Mouse (Mus musculus): ENCODE results near the gene Bpifb6. TPM values are rescaled to one million over a fixed set of nuclear protein-coding genes. Genes with fewer than 3 reads are reported as not detected.

Bpifb6 gene
- not detected in 2 replicates for polyA plus RNA-seq (2016; fragmentation: Nextera tagmentation; extraction: Ambion mirVana)

DNA sequence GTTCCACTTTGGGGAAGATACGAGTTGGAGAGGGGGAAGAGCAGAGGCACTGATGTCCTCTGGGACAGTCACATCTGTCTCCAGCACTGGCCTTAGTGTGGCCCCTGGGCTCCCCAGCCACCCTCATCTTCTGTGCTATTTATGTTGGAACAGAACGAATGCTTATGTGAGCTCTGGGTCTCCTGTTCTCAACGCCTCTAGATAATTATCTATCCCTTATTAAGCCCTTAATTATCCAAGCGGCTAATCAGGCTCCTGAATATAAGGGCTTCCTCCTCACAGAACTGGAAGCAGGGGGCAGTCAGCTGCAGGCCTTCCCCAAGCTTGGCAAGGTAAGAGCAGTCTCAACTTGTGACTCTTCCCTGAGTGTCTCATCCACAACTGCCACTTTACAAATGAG, at the start of gene Bpifb6:
Bpifb6 (plus strand) TSS at position 301 of the 400 bp plus-strand sequence.
- no peak for DNase-seq (ENCODE audit: low spot score)
- H3K4me3 ChIP-seq = no peak within 1 kb of the TSS
- H3K36me3 ChIP-seq = no peaks in the 10 kb centered on the region
- no peaks in the 10 kb centered on the region for H3K9me3 ChIP-seq
- peaks cover 6% of the 10 kb centered on the region; the same call in 1 of the 2 replicates for H3K27me3 ChIP-seq (ENCODE audit: insufficient read depth, poor library complexity, severe bottlenecking)
- H3K4me1 ChIP-seq = peaks cover 6% of the 10 kb centered on the region; the same call in 1 of the 2 replicates
- WGBS = 71% methylated on average over 4 of the region's 4 CpGs
- H3K27ac ChIP-seq = no peak within 1 kb of the TSS

GRCm38 (mm10) chr2:153851030-153851360, 49.2 kb upstream of the Bpifb6 start:
- 0 out of 2 replicates have a peak, but pooled peaks cover 6% of the 10 kb centered on the region for H3K4me1 ChIP-seq
- no peak overlapping the region for H3K4me3 ChIP-seq
- no peak overlapping the region for H3K27ac ChIP-seq
- no peaks in the 10 kb centered on the region for H3K27me3 ChIP-seq (ENCODE audit: insufficient read depth, poor library complexity, severe bottlenecking)
- no peaks in the 10 kb centered on the region for H3K36me3 ChIP-seq
- 56% methylated on average over 4 of the region's 4 CpGs for WGBS
- H3K9me3 ChIP-seq = no peaks in the 10 kb centered on the region
- no peak for DNase-seq (ENCODE audit: low spot score)

DNA sequence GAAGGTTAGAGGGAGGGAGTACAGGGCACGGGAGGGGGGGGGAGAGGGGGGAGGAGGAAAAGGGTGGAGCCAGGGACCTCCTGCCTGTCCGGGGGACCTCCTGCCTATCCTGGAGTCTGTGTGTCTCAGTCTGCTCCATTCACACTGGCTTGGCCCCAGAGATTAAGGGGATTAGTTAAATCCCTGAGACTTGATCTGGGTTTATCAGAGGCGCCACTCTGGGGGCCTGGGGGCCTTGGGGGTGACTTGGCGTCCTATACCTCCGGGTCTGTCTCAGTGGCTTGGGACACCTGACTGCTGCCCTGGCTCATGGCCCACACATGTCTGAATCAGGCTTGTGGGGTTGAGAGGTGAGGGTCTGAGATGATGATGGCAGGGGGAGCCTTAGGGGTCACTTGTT, 46.6 kb upstream of the Bpifb6 start:
- Histone ChIP-seq H3K4me3 (no peak overlapping the region), H3K36me3 (no peaks in the 10 kb centered on the region), H3K27me3 (ENCODE audit: insufficient read depth, poor library complexity, severe bottlenecking) (peaks cover 3% of the 10 kb centered on the region; the same call in 1 of the 2 replicates), H3K4me1 (0 out of 2 replicates have a peak, but pooled peaks cover 6% of the 10 kb centered on the region), H3K27ac (no peak overlapping the region), H3K9me3 (peaks cover 2% of the 10 kb centered on the region; the same call in 1 of the 2 replicates)
- 6% methylated on average over 5 of the region's 5 CpGs for WGBS
- no peak for DNase-seq (ENCODE audit: low spot score)

DNA sequence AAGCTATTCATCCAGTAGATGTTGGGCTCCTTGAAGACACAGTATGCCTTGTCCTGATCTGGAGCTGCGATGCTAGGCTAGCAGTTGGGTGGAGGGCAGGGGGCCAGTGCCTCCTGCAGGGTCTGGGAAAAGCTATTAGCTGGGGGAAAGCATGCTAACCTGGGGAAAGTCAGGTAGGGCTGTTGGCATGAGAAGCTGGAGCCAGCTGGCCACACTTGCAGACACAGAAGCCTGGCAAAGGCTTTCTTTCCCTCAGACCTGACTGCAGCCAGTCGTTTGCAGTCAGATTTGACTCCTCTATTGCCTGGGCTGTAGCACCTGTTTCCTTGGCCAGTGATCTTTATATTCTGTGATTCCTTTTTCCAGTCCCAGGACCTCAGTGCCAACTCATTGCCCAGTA, 40.6 kb upstream of the Bpifb6 start:
- H3K27me3 ChIP-seq (ENCODE audit: insufficient read depth, poor library complexity, severe bottlenecking) = peaks cover 7% of the 10 kb centered on the region; the same call in 1 of the 2 replicates
- H3K27ac ChIP-seq = no peak overlapping the region
- H3K36me3 ChIP-seq = no peaks in the 10 kb centered on the region
- 73% methylated on average over 2 of the region's 2 CpGs for WGBS
- DNase-seq (ENCODE audit: low spot score) = no peak
- no peak overlapping the region for H3K4me3 ChIP-seq
- no peaks in the 10 kb centered on the region for H3K4me1 ChIP-seq
- peaks cover 2% of the 10 kb centered on the region; the same call in 1 of the 2 replicates for H3K9me3 ChIP-seq

- Histone ChIP-seq H3K4me1 (no peaks in the 10 kb centered on the region), H3K27ac (no peak overlapping the region), H3K9me3 (peaks cover 2% of the 10 kb centered on the region; the same call in 1 of the 2 replicates), H3K4me3 (no peak overlapping the region), H3K36me3 (no peaks in the 10 kb centered on the region), H3K27me3 (ENCODE audit: insufficient read depth, poor library complexity, severe bottlenecking) (peaks cover 7% of the 10 kb centered on the region; the same call in 1 of the 2 replicates)
- DNase-seq (ENCODE audit: low spot score) = no peak
- 90% methylated on average over 11 of the region's 11 CpGs for WGBS
Observed at GRCm38 (mm10) chr2:153860315-153860714, 39.9 kb upstream of the Bpifb6 start.

- Histone ChIP-seq H3K4me1 (no peaks in the 10 kb centered on the region), H3K27me3 (ENCODE audit: insufficient read depth, poor library complexity, severe bottlenecking) (peaks cover 7% of the 10 kb centered on the region; the same call in 1 of the 2 replicates), H3K36me3 (no peaks in the 10 kb centered on the region), H3K4me3 (no peak overlapping the region), H3K27ac (no peak overlapping the region), H3K9me3 (peaks cover 2% of the 10 kb centered on the region; the same call in 1 of the 2 replicates)
- 64% methylated on average over 3 of the region's 3 CpGs for WGBS
- DNase-seq (ENCODE audit: low spot score) = no peak
Observed at GRCm38 (mm10) chr2:153860715-153861114, 39.5 kb upstream of the Bpifb6 start.

- no peak overlapping the region for H3K27ac ChIP-seq
- no peak overlapping the region for H3K4me3 ChIP-seq
- 73% methylated on average over 3 of the region's 3 CpGs for WGBS
- no peaks in the 10 kb centered on the region for H3K36me3 ChIP-seq
- peaks cover 7% of the 10 kb centered on the region; the same call in 1 of the 2 replicates for H3K27me3 ChIP-seq (ENCODE audit: insufficient read depth, poor library complexity, severe bottlenecking)
- DNase-seq (ENCODE audit: low spot score) = no peak
- no peaks in the 10 kb centered on the region for H3K4me1 ChIP-seq
- peaks cover 2% of the 10 kb centered on the region; the same call in 1 of the 2 replicates for H3K9me3 ChIP-seq
Observed at GRCm38 (mm10) chr2:153861960-153862359, 38.2 kb upstream of the Bpifb6 start.

DNA sequence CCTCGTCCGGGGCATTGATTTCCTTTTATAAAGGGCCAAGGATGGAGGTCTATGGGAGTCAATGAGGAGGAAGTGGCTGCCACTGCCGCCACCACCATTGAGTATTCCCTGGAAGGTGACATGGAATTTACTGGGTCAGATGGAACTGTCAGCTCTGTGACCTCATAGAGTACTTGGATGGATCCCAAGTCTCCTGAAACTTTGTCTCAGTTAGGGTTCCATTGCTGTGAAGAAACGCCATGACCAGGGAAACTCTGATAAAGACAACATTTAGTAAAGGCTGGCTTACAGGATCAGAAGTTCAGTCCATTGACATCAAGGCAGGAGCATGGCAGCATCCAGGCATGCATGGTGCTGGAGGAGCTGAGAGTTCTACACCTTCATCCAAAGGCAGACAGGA, 29.2 kb upstream of the Bpifb6 start, which contains the start of gene Sun5:
Sun5 (minus strand) TSS at position 101 of the 400 bp plus-strand sequence.
- Histone ChIP-seq H3K4me1 (0 out of 2 replicates have a peak, but pooled peaks cover 3% of the 10 kb centered on the region), H3K27ac (no peak within 1 kb of the TSS), H3K27me3 (ENCODE audit: insufficient read depth, poor library complexity, severe bottlenecking) (no peaks in the 10 kb centered on the region), H3K36me3 (no peaks in the 10 kb centered on the region), H3K9me3 (no peaks in the 10 kb centered on the region), H3K4me3 (no peak within 1 kb of the TSS)
- 85% methylated on average over 4 of the region's 4 CpGs for WGBS
- no peak for DNase-seq (ENCODE audit: low spot score)

GRCm38 (mm10) chr2:153874745-153875144, 25.4 kb upstream of the Bpifb6 start, which contains the start of gene Bpifb2:
Bpifb2 (plus strand) TSS chr2:153875045.
- 0 out of 2 replicates have a peak, but pooled peaks cover 3% of the 10 kb centered on the region for H3K4me1 ChIP-seq
- no peaks in the 10 kb centered on the region for H3K36me3 ChIP-seq
- H3K4me3 ChIP-seq = no peak within 1 kb of the TSS
- H3K27me3 ChIP-seq (ENCODE audit: insufficient read depth, poor library complexity, severe bottlenecking) = peaks cover 5% of the 10 kb centered on the region; the same call in 1 of the 2 replicates
- no peaks in the 10 kb centered on the region for H3K9me3 ChIP-seq
- H3K27ac ChIP-seq = no peak within 1 kb of the TSS
- DNase-seq (ENCODE audit: low spot score) = no peak
- 61% methylated on average over 9 of the region's 9 CpGs for whole genome bisulfite sequencing

DNA sequence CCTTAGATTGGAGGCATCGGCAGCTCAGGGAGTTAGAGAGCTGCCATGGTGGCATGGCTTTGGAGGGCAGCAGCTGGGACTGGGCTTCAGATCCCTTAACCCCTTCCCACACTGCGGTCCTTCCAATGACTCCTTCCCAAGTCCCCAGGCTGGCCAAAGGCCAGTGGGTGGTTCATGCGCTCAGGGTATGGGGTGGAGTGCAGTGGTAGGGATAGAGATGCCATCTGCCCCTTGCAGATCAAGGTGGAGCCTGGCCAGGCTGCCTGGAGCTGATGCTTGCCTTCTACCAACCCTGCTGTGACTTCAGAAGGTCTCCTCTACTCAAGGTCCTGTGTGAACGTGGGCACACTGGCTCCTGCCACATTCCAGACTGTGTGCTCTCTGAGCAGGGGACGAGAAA, 1.1 kb upstream of the Bpifb6 start:
- H3K27me3 ChIP-seq (ENCODE audit: insufficient read depth, poor library complexity, severe bottlenecking) = peaks cover 6% of the 10 kb centered on the region; the same call in 1 of the 2 replicates
- H3K4me3 ChIP-seq = no peak overlapping the region
- no peak for DNase-seq (ENCODE audit: low spot score)
- WGBS = 75% methylated on average over 5 of the region's 5 CpGs
- no peak overlapping the region for H3K27ac ChIP-seq
- no peaks in the 10 kb centered on the region for H3K36me3 ChIP-seq
- H3K9me3 ChIP-seq = no peaks in the 10 kb centered on the region
- peaks cover 8% of the 10 kb centered on the region; the same call in 1 of the 2 replicates for H3K4me1 ChIP-seq

GRCm38 (mm10) chr2:153902726-153903125, 2.5 kb downstream of the Bpifb6 start:
- H3K4me3 ChIP-seq = no peak overlapping the region
- no peaks in the 10 kb centered on the region for H3K4me1 ChIP-seq
- no peaks in the 10 kb centered on the region for H3K36me3 ChIP-seq
- peaks cover 11% of the 10 kb centered on the region; the same call in 1 of the 2 replicates for H3K27me3 ChIP-seq (ENCODE audit: insufficient read depth, poor library complexity, severe bottlenecking)
- WGBS = 80% methylated on average over 6 of the region's 6 CpGs
- no peak for DNase-seq (ENCODE audit: low spot score)
- H3K9me3 ChIP-seq = no peaks in the 10 kb centered on the region
- H3K27ac ChIP-seq = no peak overlapping the region

DNA sequence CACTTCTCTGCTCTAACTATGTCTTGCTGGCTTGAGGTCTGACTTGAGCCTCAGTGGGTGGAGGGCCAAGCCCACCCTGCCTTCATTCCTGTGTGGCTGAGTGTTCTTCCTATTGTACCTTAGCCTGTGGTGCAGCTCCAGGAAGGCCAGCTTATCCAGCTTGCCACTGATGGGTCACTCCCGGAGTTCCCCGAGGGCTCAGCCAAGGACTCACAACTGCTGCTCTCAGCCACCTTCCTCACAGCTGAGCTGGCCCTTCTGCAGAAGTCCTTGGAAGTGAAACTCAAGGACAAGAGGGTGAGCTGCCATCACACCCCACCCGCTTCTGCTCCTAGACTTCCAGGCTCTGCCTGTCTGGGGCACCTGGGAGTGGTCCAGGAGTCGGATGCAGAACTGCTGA, 6.4 kb downstream of the Bpifb6 start:
- Histone ChIP-seq H3K27me3 (ENCODE audit: insufficient read depth, poor library complexity, severe bottlenecking) (peaks cover 9% of the 10 kb centered on the region; the same call in 1 of the 2 replicates), H3K27ac (no peak overlapping the region), H3K9me3 (no peaks in the 10 kb centered on the region), H3K4me1 (no peaks in the 10 kb centered on the region), H3K4me3 (no peak overlapping the region), H3K36me3 (no peaks in the 10 kb centered on the region)
- DNase-seq (ENCODE audit: low spot score) = no peak
- 83% methylated on average over 4 of the region's 4 CpGs for WGBS

GRCm38 (mm10) chr2:153914151-153914550, 14.0 kb downstream of the Bpifb6 start:
- Histone ChIP-seq H3K4me1 (no peaks in the 10 kb centered on the region), H3K4me3 (no peak overlapping the region), H3K27me3 (ENCODE audit: insufficient read depth, poor library complexity, severe bottlenecking) (peaks cover 7% of the 10 kb centered on the region; the same call in 1 of the 2 replicates), H3K27ac (no peak overlapping the region), H3K9me3 (no peaks in the 10 kb centered on the region), H3K36me3 (no peaks in the 10 kb centered on the region)
- no peak for DNase-seq (ENCODE audit: low spot score)
- WGBS = 67% methylated on average over 5 of the region's 5 CpGs
